Mouse (Mus musculus) kidney, adult 2 months (tissue): ENCODE data around the gene Bdp1. TPM values are rescaled to one million over a fixed set of nuclear protein-coding genes. Genes with fewer than 3 reads are reported as not detected.
A peak's percentile ranks its signal among the peaks of the same experiment; 100 is the strongest.

Source experiments
- DNase-seq: peaks from one replicate; pipeline ENCODE4 v3.0.0; 2021
- H3K27ac ChIP-seq: fragments of 200-500 bp; 2 replicates; pipeline ENCODE4 v1.5.1; 2012; ENCODE audit warnings: low read depth, low read length, control low read depth, inconsistent platforms; ENCODE audit not compliant: insufficient read depth
- H3K27me3 ChIP-seq: fragments of 200-500 bp; replicated peaks from 2 replicates; pipeline ENCODE4 v1.6.1; 2012; ENCODE audit warnings: mild to moderate bottlenecking, moderate library complexity, low read length, inconsistent platforms; ENCODE audit not compliant: control insufficient read depth, insufficient read depth
- H3K36me3 ChIP-seq: fragments of 200-500 bp; 2 replicates; pipeline ENCODE4 v1.6.1; 2012; ENCODE audit warnings: mild to moderate bottlenecking, moderate library complexity, low read length, inconsistent platforms; ENCODE audit not compliant: control insufficient read depth, insufficient read depth
- H3K4me1 ChIP-seq: fragments of 200-500 bp; 2 replicates; pipeline ENCODE4 v1.6.1; 2011; ENCODE audit warnings: low read length; ENCODE audit not compliant: control insufficient read depth, insufficient read depth
- H3K4me3 ChIP-seq: fragments of 200-500 bp; 2 replicates; pipeline ENCODE4 v1.5.1; 2011; ENCODE audit warnings: mild to moderate bottlenecking, low read depth, low read length, control low read depth; ENCODE audit not compliant: insufficient read depth
- CTCF ChIP-seq: fragments of 200-500 bp; conservative IDR thresholded peaks from 2 replicates; pipeline ENCODE4 v1.5.1; 2011; ENCODE audit warnings: low read depth, mild to moderate bottlenecking, control low read depth, low read length, moderate library complexity, mixed read lengths; ENCODE audit not compliant: insufficient read depth, insufficient read length
- POLR2A ChIP-seq: fragments of 200-500 bp; IDR thresholded peaks from one replicate; pipeline ENCODE4 v1.6.1; 2011; ENCODE audit warnings: low read depth, low read length, control low read depth
- WGBS: fragments of 180-500 bp; shearing (Covaris S2); methylation state at CpG from one replicate; pipeline ENCODE4 v1.1.7; 2018; 5-methylcytosine and 5-hydroxymethylcytosine counted together
- polyA plus RNA-seq: library from polyadenylated mRNA; depleted of rRNA; stranded (reverse); fragments of >200 nt; gene quantifications from 2 replicates; pipeline ENCODE4 v1.2.3, GENCODE M21; 2012

Gene Bdp1
- polyA plus RNA-seq, 1 experiment = 2.2 TPM

- no peak overlapping the region for H3K27ac ChIP-seq
- no peaks in the 10 kb centered on the region for H3K4me1 ChIP-seq
- TF ChIP-seq CTCF (no peak), POLR2A (no peak)
- no peak overlapping the region for H3K4me3 ChIP-seq
- H3K36me3 ChIP-seq = peaks cover 10% of the 10 kb centered on the region
- H3K27me3 ChIP-seq = no peaks in the 10 kb centered on the region
- WGBS = 93% methylated on average over 6 of the region's 6 CpGs
- no peak for DNase-seq
Measured at GRCm38 (mm10) chr13:100026013-100026412, 77.9 kb downstream of the Bdp1 start.

GRCm38 (mm10) chr13:100016891-100017290 lies 87.0 kb downstream of the Bdp1 start:
- DNase-seq = peak; percentile 54
- 57% methylated on average over 9 of the region's 9 CpGs for WGBS
- TF ChIP-seq CTCF (no peak), POLR2A (no peak)
- no peaks in the 10 kb centered on the region for H3K27me3 ChIP-seq
- H3K36me3 ChIP-seq = peaks cover 3% of the 10 kb centered on the region; the same call in 1 of the 2 replicates
- H3K4me1 ChIP-seq = peaks cover 5% of the 10 kb centered on the region; the same call in 1 of the 2 replicates
- no peak overlapping the region for H3K4me3 ChIP-seq
- H3K27ac ChIP-seq = 0 out of 2 replicates have a peak overlapping the region, but pooled peaks have one; percentile 39

DNA sequence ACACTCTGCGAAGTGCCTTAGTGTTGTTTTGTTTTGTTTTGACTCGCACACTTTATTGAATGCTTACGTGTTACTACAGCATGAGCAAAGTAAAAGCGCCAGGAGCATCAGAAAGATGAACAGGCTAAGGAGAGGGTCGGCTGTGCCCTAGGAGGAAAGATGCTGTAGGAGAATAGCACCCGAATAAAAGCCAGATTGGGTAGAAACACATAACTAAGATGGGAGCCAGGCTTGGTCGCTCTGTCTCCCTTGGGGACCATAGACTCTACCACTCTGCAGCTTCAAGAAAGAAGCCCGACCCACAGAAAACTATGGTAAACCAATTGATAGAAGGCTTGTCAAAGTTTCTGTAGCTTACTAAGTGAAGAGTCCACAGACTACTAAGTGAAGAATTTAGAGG lies 87.9 kb downstream of the Bdp1 start:
- no peak overlapping the region for H3K27ac ChIP-seq
- peaks cover 1% of the 10 kb centered on the region; the same call in 1 of the 2 replicates for H3K36me3 ChIP-seq
- no peaks in the 10 kb centered on the region for H3K27me3 ChIP-seq
- TF ChIP-seq POLR2A (no peak), CTCF (no peak)
- 5% methylated on average over 8 of the region's 8 CpGs for WGBS
- no peak for DNase-seq
- H3K4me1 ChIP-seq = peaks cover 5% of the 10 kb centered on the region; the same call in 1 of the 2 replicates
- peak overlapping the region; percentile 71 for H3K4me3 ChIP-seq

GRCm38 (mm10) chr13:100014906-100015895 lies 88.7 kb downstream of the Bdp1 start, which contains the start of gene Mccc2:
Gene Mccc2 (minus strand): TSS chr13:100015639.
- H3K4me3 ChIP-seq = peak within 1 kb of the TSS; percentile 71
- H3K27ac ChIP-seq = peak within 1 kb of the TSS; percentile 60
- DNase-seq = peak; percentile 94
- WGBS = 3% methylated on average over 47 of the region's 47 CpGs
- H3K4me1 ChIP-seq = peaks cover 5% of the 10 kb centered on the region; the same call in 1 of the 2 replicates
- no peaks in the 10 kb centered on the region for H3K27me3 ChIP-seq
- no peak for TF ChIP-seq CTCF
- TF ChIP-seq POLR2A = peak; percentile 78
- H3K36me3 ChIP-seq = no peaks in the 10 kb centered on the region

- DNase-seq = no peak
- H3K36me3 ChIP-seq = no peaks in the 10 kb centered on the region
- H3K4me1 ChIP-seq = no peaks in the 10 kb centered on the region
- WGBS = 82% methylated on average over 12 of the region's 12 CpGs
- TF ChIP-seq CTCF (no peak), POLR2A (no peak)
- no peak overlapping the region for H3K27ac ChIP-seq
- no peak overlapping the region for H3K4me3 ChIP-seq
- no peaks in the 10 kb centered on the region for H3K27me3 ChIP-seq
Measured at GRCm38 (mm10) chr13:100005911-100006496, 97.9 kb downstream of the Bdp1 start.

DNA sequence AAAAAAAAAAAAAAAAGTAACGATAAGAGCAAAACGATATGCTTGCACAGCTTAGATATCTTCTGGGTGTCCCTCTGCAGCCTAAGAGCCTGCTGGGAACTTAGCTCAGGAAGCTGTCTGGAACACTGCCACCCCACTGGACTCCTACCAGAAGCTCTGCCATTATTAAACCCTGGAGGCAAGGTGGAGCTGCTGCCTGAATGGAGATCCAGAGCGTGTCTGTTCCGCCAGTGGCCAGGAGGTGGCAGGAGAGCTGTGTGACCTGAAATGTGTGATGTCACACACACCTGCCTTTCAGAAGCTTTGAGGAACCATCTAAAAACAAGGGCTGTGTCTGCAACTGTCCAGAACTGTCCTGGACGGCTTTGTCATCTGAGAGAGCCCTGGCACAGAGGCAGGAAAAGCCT lies 102.1 kb downstream of the Bdp1 start:
- no peaks in the 10 kb centered on the region for H3K36me3 ChIP-seq
- TF ChIP-seq CTCF = peak; percentile 95
- no peak for TF ChIP-seq POLR2A
- H3K27me3 ChIP-seq = no peaks in the 10 kb centered on the region
- no peaks in the 10 kb centered on the region; the same call in 1 of the 2 replicates for H3K4me1 ChIP-seq
- no peak overlapping the region for H3K4me3 ChIP-seq
- no peak overlapping the region for H3K27ac ChIP-seq
- WGBS = 17% methylated on average over 5 of the region's 5 CpGs
- peak; percentile 97 for DNase-seq

GRCm38 (mm10) chr13:99999078-99999477 lies 104.8 kb downstream of the Bdp1 start:
- no peak overlapping the region for H3K4me3 ChIP-seq
- no peak for TF ChIP-seq CTCF
- no peak for TF ChIP-seq POLR2A
- no peak for DNase-seq
- H3K27me3 ChIP-seq = no peaks in the 10 kb centered on the region
- H3K27ac ChIP-seq = no peak overlapping the region
- no peaks in the 10 kb centered on the region; the same call in 1 of the 2 replicates for H3K4me1 ChIP-seq
- WGBS = 79% methylated on average over 3 of the region's 3 CpGs
- no peaks in the 10 kb centered on the region for H3K36me3 ChIP-seq
